Mouse (Mus musculus) midbrain, postnatal 0 days (tissue): ENCODE results near the gene Prickle1. TPM values are rescaled to one million over a fixed set of nuclear protein-coding genes. Genes with fewer than 3 reads are reported as not detected.

Experiments
- ATAC-seq: fragments of 200-750 bp; cut with Nextera tagmentation; 2 replicates; pipeline ENCODE4 v1.8.0; 2017; ENCODE audit warnings: moderate number of reproducible peaks, mild to moderate bottlenecking, moderate TSS enrichment, moderate library complexity; ENCODE audit not compliant: low FRiP score
- DNase-seq: peaks from one replicate; pipeline ENCODE4 v3.0.0-alpha.2; 2015; ENCODE audit warnings: low spot score
- H3K27ac ChIP-seq: fragments of 300-500 bp; sonication (generic); 2 replicates; pipeline ENCODE4 v1.5.1; 2014; ENCODE audit warnings: low read depth, mild to moderate bottlenecking, low read length, mixed read lengths
- H3K27me3 ChIP-seq: fragments of 300-500 bp; sonication (generic); 2 replicates; pipeline ENCODE4 v1.6.1; 2014; ENCODE audit warnings: low read length, control low read depth, mixed read lengths; ENCODE audit not compliant: insufficient read depth
- H3K36me3 ChIP-seq: fragments of 300-500 bp; sonication (generic); 2 replicates; pipeline ENCODE4 v1.6.1; 2014; ENCODE audit warnings: low read length, control low read depth, mixed read lengths; ENCODE audit not compliant: insufficient read depth
- H3K4me1 ChIP-seq: fragments of 300-500 bp; sonication (generic); 2 replicates; pipeline ENCODE4 v1.6.1; 2014; ENCODE audit warnings: mild to moderate bottlenecking, control low read depth, antibody characterized with exemption, low read length, mixed read lengths; ENCODE audit not compliant: insufficient read depth
- H3K4me2 ChIP-seq: fragments of 300-500 bp; sonication (generic); 2 replicates; pipeline ENCODE4 v1.6.1; 2014; ENCODE audit warnings: low read depth, mild to moderate bottlenecking, low read length, mixed read lengths; ENCODE audit not compliant: poor library complexity, severe bottlenecking
- H3K4me3 ChIP-seq: fragments of 300-500 bp; sonication (generic); 2 replicates; pipeline ENCODE4 v1.5.1; 2014; ENCODE audit warnings: low read depth, mild to moderate bottlenecking, low read length, moderate library complexity
- H3K9ac ChIP-seq: fragments of 300-500 bp; sonication (generic); replicated peaks from 2 replicates; pipeline ENCODE4 v1.6.1; 2014; ENCODE audit warnings: mild to moderate bottlenecking, low read length, moderate library complexity, mixed read lengths; ENCODE audit not compliant: poor library complexity, severe bottlenecking
- H3K9me3 ChIP-seq: fragments of 300-500 bp; sonication (generic); 2 replicates; pipeline ENCODE4 v1.6.1; 2016; ENCODE audit warnings: low read length, control low read depth
- CTCF ChIP-seq: IDR thresholded peaks from 2 replicates; pipeline ENCODE4 v1.5.1; 2016; ENCODE audit warnings: antibody characterized with exemption, mild to moderate bottlenecking
- WGBS: fragments of 180-500 bp; shearing (Covaris S2); extraction: QIAGEN DNeasy Blood & Tissue Kit; methylation state at CpG from one replicate; pipeline ENCODE4 v1.1.7; 2014; 5-methylcytosine and 5-hydroxymethylcytosine counted together
- polyA plus RNA-seq: library from polyadenylated mRNA; unstranded; fragments of >200 nt; fragmentation: Nextera tagmentation; extraction: Ambion mirVana; gene quantifications from 2 replicates; pipeline ENCODE4 v1.2.1, GENCODE M21; 2015
- total RNA-seq: library from RNA; depleted of rRNA; stranded (reverse); fragments of >200 nt; gene quantifications from 2 replicates; pipeline ENCODE4 v1.2.3, GENCODE M21; 2014

Gene Prickle1
- total and polyA plus RNA-seq, 2 experiments from 2014 or later, result 13.7 to 16.3 TPM

- no peak for TF ChIP-seq CTCF
- H3K9ac ChIP-seq, result no peak overlapping the region
- no peak overlapping the region for H3K4me3 ChIP-seq
- H3K27ac ChIP-seq, result no peak overlapping the region
- ATAC-seq, result no peak
- no peak for DNase-seq
- WGBS, result 79% methylated on average over 11 of the region's 11 CpGs
- H3K9me3 ChIP-seq, result no peaks in the 10 kb centered on the region
- no peak overlapping the region for H3K4me2 ChIP-seq
- H3K4me1 ChIP-seq, result peaks cover 2% of the 10 kb centered on the region; the same call in 1 of the 2 replicates
- no peaks in the 10 kb centered on the region for H3K36me3 ChIP-seq
- no peaks in the 10 kb centered on the region; the same call in 1 of the 2 replicates for H3K27me3 ChIP-seq
These were observed 78.6 kb downstream of the Prickle1 start for GRCm38 (mm10) chr15:93517022-93517565.

DNA sequence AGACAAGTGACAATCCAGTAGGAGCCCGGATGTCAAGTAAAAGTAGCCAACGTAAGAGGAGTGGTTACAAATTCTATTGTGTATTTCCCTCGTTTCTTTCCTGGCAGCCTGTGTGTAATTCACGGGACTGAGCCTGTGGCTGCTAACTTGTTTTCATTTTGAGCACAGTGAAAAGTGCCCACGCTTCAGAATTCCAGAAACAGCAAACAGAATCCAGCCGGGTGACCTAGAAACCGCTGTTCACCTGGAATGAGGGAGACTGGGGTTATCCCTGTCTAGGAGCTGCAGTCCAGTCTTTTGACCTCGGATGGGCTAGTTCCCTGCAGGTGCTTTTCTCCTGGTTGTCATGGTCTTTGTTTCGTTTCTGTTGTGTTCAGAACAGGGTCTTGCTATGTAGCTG, 80.4 kb downstream of the Prickle1 start:
- DNase-seq (no peak), ATAC-seq (no peak)
- no peak for TF ChIP-seq CTCF
- no peak overlapping the region for H3K4me3 ChIP-seq
- no peak overlapping the region for H3K4me2 ChIP-seq
- H3K4me1 ChIP-seq, result peaks cover 7% of the 10 kb centered on the region; the same call in 1 of the 2 replicates
- no peaks in the 10 kb centered on the region; the same call in 1 of the 2 replicates for H3K27me3 ChIP-seq
- 78% methylated on average over 9 of the region's 9 CpGs for WGBS
- no peaks in the 10 kb centered on the region for H3K9me3 ChIP-seq
- no peak overlapping the region for H3K9ac ChIP-seq
- H3K36me3 ChIP-seq, result no peaks in the 10 kb centered on the region
- no peak overlapping the region for H3K27ac ChIP-seq

DNA sequence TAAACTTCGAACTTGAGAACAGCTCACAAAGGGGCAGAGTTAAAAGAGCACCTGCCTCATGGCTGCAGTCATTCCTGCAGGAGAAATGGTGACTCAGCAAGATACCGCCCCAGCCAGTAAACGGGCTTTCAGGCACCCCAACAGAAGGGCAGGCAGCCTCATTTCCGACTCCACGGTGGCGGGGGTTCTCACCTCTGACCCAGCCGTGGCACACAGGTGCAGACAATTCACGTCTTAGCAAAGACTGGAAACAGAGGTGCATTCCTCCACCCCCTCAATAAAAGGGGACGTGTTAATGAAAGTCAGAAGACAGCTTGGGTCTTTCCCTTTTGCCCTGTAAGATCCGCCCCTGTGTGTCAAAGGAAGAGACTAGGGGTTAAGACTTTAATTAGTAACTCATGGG, 81.8 kb downstream of the Prickle1 start:
- H3K9me3 ChIP-seq, result no peaks in the 10 kb centered on the region
- no peak overlapping the region for H3K4me3 ChIP-seq
- no peak for TF ChIP-seq CTCF
- H3K36me3 ChIP-seq, result peaks cover 3% of the 10 kb centered on the region; the same call in 1 of the 2 replicates
- ATAC-seq, result no peak
- no peaks in the 10 kb centered on the region; the same call in 1 of the 2 replicates for H3K27me3 ChIP-seq
- 0 out of 2 replicates have a peak, but pooled peaks cover 7% of the 10 kb centered on the region for H3K4me1 ChIP-seq
- 12% methylated on average over 10 of the region's 10 CpGs for WGBS
- no peak overlapping the region for H3K4me2 ChIP-seq
- no peak overlapping the region for H3K9ac ChIP-seq
- DNase-seq, result no peak
- H3K27ac ChIP-seq, result no peak overlapping the region

GRCm38 (mm10) chr15:93512437-93512836, 83.3 kb downstream of the Prickle1 start:
- TF ChIP-seq CTCF, result no peak
- DNase-seq, result no peak
- Histone ChIP-seq H3K4me2 (no peak overlapping the region), H3K4me1 (0 out of 2 replicates have a peak, but pooled peaks cover 7% of the 10 kb centered on the region), H3K27ac (no peak overlapping the region), H3K36me3 (peaks cover 6% of the 10 kb centered on the region; the same call in 1 of the 2 replicates), H3K9me3 (no peaks in the 10 kb centered on the region), H3K9ac (no peak overlapping the region), H3K27me3 (no peaks in the 10 kb centered on the region; the same call in 1 of the 2 replicates), H3K4me3 (no peak overlapping the region)
- 45% methylated on average over 9 of the region's 9 CpGs for WGBS
- ATAC-seq, result no peak

DNA sequence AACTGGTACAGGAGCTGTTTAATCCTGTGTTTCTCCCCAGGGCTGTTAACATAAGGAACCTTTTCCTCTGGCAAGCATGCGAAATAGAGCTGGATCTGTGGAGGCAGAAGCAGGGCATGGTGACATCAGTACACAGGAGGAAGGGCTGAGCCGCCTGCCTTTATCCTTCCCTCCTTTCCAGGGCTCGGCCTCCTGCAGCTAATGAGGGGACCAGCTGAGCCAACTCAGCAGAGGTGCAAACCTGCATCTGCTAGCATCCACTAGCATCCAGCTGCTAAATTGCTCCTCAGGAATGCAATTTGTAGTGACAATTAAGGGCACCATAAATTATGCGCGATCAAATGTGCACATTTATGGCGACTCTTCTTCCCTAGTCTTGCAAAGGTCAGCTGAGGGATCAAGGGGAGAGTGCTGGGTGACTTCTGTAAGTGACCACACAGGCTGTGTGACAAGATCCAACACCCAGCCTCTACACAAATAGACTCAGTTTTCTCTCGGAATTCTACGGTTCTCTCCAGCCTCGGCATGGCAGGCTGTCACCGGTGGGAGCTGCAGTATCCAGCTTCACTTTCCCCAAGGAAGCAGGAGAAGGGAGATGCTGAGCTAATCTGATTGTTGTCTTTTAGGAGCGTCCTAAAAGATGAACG, 84.9 kb downstream of the Prickle1 start:
- 34% methylated on average over 12 of the region's 12 CpGs for WGBS
- DNase-seq (peak; percentile 42), ATAC-seq (no peak)
- Histone ChIP-seq H3K9ac (0 out of 2 replicates have a peak overlapping the region, but pooled peaks have one; percentile 19), H3K36me3 (peaks cover 12% of the 10 kb centered on the region; the same call in 1 of the 2 replicates), H3K9me3 (no peaks in the 10 kb centered on the region), H3K4me2 (no peak overlapping the region), H3K27ac (no peak overlapping the region), H3K4me3 (no peak overlapping the region), H3K27me3 (no peaks in the 10 kb centered on the region), H3K4me1 (0 out of 2 replicates have a peak, but pooled peaks cover 7% of the 10 kb centered on the region)
- TF ChIP-seq CTCF, result no peak

DNA sequence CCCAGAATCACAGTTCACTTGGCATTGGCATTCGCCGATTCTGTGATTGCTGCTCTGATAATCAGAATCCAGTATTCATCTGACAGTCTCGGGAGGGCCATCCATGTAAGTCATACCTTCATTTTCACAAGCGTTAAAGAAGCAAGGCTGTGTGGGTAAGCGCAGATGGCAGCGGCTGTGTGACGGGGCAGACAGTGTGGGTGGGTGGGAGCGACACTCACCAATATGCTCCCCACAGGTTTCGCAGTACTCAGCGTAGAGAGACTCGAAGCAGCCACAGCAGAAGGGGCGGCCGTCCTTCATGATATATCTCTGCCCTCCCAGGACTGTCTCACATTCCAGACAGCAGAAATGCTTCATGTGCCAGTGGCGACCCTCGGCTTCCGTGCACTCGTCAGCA, 90.9 kb downstream of the Prickle1 start:
- ATAC-seq (no peak), DNase-seq (no peak)
- Histone ChIP-seq H3K4me3 (no peak overlapping the region), H3K27me3 (no peaks in the 10 kb centered on the region), H3K9ac (no peak overlapping the region), H3K9me3 (no peaks in the 10 kb centered on the region), H3K4me2 (no peak overlapping the region), H3K4me1 (no peaks in the 10 kb centered on the region), H3K36me3 (peaks cover 40% of the 10 kb centered on the region), H3K27ac (no peak overlapping the region)
- WGBS, result 95% methylated on average over 17 of the region's 17 CpGs
- no peak for TF ChIP-seq CTCF
